Mouse (Mus musculus): ENCODE data around the gene Cadm3. TPM values are rescaled to one million over a fixed set of nuclear protein-coding genes. Genes with fewer than 3 reads are reported as not detected.

The Cadm3 gene
- polyA plus RNA-seq (2012), result not detected in 2 replicates

DNA sequence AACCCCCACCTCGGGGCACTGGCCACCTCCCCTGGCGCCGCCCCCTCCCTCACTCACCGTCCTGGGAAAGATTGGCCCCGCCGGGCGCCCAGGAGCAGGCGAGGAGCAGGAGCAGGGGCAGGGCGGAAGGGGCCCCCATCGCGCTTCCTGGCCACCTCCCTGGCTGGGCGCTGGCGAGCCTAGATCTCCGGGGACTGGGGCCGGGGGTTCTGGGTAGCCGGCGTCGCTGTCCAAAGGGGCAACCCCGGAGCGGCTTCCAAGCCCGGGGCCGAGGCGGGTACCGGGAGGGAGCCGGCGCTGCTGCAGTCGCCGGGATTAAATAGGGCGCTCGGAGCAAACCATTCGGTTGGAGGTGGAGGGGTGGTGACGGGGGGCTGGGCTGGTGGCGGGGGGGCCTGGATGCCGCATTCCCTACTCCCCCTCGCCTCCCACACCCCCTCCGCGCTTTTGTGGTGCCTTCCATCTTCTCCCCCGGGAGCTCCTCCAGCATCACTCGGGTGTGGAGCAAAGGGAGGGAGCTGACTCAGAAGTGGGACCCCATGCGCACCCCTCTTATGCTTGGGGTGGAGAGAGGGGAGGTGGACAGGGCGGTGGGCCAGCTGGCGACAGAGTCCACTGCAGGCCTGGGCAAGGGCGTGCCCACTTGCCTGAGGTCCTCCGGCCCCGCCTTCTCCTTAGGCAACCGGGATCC lies at the start of gene Cadm3:
Cadm3 (minus strand) TSS at position 340 of the 691 bp plus-strand sequence.
- no peak for TF ChIP-seq GATA1 (IDR thresholded peaks at IDR 0.05; ENCODE audit: low read length)

DNA sequence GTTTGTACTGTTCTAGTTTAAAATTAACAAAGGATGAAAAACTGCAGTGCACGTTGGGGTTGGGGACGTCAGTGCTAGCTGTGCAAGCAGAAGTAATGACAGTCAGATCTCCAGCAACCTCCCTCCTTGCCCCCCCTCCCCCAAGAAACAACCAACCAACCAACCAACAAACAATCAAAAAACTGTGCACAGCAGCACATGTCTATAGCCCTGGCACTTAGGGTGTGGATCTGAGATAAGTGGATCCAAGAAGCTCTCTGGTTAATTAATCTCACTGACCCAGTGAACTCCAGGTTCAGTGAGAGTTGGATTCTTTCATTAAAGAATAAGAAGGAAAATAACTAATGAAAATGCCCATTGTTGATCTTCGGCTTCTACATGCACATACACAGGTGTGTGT lies 47.1 kb upstream of the Cadm3 start:
- no peak for TF ChIP-seq GATA1 (IDR thresholded peaks at IDR 0.05; ENCODE audit: low read length)

DNA sequence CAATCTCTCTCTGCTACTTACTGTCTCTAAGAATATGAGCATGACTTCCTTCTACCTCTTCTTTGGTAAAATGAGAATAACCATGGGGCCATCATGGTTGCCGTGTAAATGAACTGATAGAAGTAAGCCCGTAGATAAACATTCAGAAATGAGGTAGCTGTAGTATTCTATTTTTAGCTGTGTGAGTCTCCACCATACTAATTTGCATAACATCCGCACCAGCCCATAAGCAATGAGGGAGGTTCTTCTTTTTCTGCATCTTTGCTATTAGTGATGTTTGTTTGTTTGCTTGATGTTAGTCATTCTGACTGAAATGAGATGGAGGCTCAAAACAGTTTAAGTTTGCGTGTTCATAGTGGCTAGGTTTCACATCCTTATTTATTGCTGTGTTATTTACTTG lies 44.4 kb upstream of the Cadm3 start:
- no peak for TF ChIP-seq GATA1 (IDR thresholded peaks at IDR 0.05; ENCODE audit: low read length)

DNA sequence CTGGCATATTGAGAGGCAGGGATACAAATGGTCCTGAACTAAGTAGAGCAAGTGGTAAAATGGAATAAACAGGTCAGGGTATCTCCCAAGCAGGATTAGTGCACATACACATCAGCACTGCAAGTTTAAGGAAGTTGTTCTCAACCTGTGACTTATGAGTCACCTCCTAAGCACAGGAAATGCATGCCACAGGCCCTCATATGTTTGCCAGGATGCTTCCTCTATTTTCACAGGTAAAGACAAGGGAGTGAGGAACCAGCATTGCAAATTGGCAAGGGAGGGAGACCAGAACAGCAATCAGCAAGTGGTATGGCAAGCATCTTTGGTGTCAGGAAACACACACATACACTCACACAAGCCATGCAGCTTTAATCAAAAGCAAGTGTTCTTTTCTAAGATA lies 41.6 kb upstream of the Cadm3 start:
- TF ChIP-seq GATA1 (IDR thresholded peaks at IDR 0.05; ENCODE audit: low read length), result no peak

DNA sequence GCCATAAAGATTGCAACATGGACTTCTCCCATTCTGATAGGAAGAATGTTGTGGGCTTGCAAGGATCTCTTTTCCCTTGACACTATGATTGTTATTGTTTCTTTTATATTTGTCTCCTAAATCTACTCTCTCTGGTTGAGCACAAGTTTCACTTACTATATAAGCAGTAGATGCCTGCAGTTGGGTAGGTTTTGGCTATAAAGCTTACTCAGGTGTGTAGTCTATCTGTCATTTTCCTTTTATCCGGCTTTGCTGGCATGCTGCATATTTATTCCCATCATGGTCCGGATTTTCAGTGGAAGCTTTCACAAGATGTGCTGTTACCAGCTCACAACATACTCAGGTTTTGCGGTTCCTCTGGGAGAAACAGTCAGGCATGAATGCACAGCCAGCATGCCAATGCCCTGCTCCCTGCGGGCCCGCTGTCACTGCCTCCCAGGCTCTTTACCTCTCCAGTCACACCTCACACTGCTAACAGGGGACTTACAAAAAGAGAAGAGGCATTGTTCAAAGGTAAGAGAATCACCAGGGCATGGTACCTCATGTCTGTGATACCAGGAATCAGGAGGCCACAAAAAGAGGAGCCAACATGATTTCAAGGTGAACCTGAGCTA lies 37.3 kb upstream of the Cadm3 start:
- no peak for TF ChIP-seq GATA1 (IDR thresholded peaks at IDR 0.05; ENCODE audit: low read length)

DNA sequence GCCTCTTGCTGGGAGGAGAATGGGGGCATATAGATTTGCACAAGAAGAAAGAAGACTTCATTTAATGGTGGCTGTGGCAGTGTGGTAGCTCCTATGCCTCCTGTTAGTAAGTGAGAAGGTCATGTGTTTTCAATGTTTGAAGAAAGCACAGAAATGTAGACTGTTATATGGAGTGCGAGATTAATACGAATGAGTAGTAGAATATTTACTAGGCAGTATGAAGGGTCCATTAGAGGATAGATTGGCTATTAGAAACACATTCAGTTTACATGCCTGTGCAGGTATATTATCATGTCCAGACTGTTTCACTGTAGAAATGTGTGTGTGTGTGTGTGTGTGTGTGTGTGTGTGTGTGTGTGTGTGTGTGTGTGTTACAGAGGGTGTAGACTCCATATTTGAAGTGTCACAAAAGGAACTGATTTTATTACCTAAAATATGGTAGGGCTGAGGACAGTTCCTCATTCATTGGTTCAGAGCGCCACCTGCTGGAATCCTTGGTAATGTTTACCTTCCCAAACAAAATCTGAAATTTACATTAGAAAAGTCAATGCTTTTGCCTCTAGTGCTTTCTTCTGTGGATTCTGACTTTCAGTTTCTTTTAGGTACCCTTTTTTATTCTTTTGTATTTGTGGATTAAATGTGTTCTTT lies 31.0 kb upstream of the Cadm3 start:
- TF ChIP-seq GATA1 (IDR thresholded peaks at IDR 0.05; ENCODE audit: low read length), result no peak

DNA sequence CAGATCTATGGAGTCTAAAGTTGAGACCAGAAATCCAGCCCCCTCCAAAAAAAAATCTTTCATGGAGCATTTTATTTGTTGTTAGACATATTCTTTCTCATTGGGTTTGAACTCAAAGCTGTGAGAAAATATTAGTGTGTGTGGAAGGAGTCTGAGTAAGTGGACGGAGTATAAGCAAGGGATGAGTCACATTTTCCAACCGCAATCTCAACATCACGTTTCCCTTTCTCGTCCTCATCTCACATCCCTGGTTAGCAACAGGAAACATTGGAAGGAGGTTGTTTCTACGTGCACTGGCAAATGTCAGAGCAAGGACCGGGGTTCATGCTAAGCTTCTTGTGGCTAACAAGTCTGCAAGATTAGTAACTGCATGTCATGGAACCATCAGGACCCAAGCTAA lies 24.3 kb upstream of the Cadm3 start:
- TF ChIP-seq GATA1 (IDR thresholded peaks at IDR 0.05; ENCODE audit: low read length), result no peak

DNA sequence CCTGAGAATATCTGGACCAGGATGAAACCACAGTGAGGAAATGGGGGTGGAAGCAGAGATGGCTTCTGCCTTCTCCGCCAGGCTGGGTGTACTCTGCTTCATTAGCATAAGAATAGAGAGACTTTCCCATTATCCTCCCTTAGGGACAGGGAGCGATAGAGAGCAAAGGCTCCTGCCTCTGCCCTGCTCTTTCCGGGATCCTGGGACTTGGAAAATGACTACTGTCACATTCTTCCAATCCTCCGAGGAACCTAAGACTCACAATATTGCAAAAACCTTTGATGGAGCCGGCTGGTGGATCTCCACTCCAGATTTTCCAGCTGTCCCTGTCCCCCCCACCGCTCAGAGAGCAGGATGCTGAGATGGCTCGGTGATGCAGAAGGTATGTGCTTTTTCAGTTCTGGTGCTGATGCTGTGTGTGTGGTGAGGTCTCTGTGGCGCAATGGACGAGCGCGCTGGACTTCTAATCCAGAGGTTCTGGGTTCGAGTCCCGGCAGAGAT lies 22.5 kb upstream of the Cadm3 start:
- TF ChIP-seq GATA1 (IDR thresholded peaks at IDR 0.05; ENCODE audit: low read length), result no peak

DNA sequence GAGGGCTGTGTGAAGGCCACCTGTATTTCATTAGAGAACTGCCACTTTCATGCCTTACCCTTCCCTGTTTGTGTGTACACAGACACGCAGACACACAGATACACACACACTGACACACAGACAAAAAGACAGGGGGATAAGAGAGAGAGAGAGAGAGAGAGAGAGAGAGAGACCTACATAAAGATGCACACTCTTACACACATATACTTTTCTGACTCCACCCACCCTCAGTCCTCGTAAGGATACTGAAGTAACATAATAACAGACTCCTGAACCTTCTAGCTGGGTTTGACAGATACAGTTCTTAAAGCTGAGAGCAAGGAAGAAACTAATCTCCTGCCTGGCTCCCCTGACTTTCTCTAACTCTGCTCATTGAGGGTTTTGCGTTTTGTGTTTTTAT lies 21.9 kb upstream of the Cadm3 start:
- no peak for TF ChIP-seq GATA1 (IDR thresholded peaks at IDR 0.05; ENCODE audit: low read length)

DNA sequence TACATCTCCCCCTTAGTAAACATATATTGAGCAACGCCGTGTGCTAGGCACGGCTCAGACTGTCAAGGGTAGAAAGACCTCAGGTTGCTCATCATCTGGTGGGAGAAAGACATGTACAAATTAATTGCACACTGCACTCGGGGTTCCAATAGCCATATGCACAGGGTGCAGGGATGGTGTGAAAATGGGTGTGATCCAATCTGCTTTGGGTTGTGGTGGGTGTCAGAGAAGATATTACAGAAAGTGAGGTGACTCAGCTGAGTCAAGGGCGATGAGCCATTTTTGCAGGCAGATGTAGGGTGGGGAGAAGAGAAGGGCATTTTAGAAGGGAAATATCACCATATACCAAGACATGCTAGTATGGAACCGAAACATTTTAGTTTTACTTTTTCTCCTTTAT lies 13.9 kb upstream of the Cadm3 start:
- TF ChIP-seq GATA1 (IDR thresholded peaks at IDR 0.05; ENCODE audit: low read length), result no peak

DNA sequence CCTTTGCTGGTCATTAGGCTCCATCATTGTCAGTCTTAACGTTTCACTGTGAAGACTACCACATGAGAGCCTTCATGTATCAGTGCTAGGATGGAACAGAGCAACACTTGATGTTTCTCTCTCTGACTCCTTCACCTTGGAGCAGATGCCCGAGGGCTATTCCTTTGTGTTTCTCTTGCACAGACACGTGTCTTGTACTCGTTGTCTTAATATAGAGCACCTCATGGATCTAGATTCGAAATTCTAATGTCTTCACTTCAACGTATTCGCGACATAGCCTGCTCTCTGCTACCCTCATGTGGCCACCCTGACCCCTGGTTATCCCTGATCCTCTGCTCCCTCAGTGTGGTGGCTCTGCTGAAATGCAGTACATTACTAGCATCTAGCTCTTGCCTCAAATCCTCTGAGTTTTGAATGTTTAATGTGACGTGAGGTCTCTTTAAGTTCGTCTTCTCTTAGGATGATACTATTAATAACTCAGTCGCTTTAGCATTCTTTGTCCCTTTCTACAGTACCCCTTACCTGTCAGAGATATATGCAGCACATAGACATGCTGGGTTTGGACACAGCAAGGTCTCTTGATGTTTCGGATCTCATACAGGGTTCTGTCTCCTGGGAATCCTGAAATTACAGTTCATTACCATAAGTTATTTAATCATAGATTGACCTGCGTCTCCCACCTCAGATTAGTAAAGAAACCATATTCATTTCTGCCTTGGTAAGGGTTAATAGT lies 10.1 kb upstream of the Cadm3 start:
- TF ChIP-seq GATA1 (IDR thresholded peaks at IDR 0.05; ENCODE audit: low read length), result no peak

DNA sequence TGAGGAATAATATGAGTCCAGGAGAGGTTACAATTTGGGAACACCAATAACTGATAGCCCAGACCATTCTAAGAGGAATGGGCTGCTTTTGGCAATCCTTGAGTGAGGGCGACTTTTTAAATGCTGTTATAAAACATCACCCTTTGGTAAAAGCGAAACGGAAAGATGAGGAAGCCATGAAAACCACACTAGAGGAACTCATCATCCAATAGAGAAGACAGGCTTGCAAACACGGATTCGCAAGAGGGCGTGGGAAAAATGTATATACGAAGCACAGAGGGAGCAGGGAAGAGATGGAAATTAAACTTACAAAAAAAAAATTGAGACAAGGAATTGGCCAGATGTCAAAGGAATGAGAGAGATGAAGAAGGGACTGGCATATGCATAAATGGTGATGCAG lies 6.5 kb upstream of the Cadm3 start:
- no peak for TF ChIP-seq GATA1 (IDR thresholded peaks at IDR 0.05; ENCODE audit: low read length)

DNA sequence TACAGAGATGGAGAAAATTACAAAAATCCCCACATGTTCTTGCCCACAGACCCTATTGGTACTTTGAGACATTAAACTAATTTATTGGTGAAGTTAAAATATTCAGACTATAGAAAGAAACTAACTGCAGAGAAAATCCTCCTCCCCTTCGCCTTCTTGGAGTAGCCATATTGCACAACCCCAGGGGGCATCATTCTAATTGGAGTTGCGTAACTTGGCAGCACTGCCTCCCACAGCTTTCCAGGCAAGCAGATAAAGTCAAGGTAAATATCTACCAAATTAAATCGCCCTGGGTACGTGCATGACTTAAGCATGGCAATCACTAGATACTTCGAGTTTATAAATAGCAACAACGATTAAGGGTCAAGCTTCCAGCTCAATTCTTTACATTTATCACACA lies 4.1 kb upstream of the Cadm3 start:
- TF ChIP-seq GATA1 (IDR thresholded peaks at IDR 0.05; ENCODE audit: low read length), result no peak

DNA sequence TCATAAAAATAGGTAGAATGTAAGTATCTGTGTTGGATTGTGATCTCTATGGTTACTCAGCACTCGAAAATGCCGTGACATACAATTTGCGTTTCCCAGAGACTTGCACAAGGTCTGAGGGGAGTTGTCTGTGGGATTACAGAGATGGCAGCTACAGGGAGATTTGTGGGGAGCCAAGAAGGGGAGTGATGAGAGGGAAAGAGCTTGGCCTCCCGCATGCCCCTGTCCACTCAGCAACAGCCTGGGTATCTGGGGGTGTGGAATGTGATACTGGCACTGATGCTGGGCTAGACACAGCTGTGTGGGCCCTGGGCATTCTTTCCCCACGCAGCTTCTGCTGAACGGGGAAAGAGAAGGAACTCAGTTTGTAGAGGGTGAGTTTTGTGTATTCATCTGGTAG lies 3.0 kb upstream of the Cadm3 start:
- TF ChIP-seq GATA1 (IDR thresholded peaks at IDR 0.05; ENCODE audit: low read length), result no peak

DNA sequence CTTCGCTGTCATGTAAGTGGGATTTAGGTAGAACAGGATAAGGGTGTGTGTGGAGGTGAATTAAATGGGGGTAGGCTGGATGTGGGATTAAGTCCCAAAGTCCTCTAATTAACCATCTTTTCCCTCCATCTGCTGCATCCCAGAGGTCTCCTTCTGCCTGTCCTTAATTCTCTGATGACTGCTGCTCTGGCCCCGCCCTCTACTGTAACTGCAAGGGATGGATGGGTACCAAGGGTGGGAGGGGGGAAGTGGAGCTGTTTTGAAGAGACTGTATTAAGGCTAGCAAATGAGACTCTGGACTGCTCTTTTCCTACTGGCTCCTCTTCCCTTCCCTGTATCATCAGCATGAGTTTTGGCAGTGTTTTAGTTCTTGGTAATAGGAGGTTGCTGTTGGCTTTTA lies 2.1 kb upstream of the Cadm3 start:
- TF ChIP-seq GATA1 (IDR thresholded peaks at IDR 0.05; ENCODE audit: low read length), result no peak

DNA sequence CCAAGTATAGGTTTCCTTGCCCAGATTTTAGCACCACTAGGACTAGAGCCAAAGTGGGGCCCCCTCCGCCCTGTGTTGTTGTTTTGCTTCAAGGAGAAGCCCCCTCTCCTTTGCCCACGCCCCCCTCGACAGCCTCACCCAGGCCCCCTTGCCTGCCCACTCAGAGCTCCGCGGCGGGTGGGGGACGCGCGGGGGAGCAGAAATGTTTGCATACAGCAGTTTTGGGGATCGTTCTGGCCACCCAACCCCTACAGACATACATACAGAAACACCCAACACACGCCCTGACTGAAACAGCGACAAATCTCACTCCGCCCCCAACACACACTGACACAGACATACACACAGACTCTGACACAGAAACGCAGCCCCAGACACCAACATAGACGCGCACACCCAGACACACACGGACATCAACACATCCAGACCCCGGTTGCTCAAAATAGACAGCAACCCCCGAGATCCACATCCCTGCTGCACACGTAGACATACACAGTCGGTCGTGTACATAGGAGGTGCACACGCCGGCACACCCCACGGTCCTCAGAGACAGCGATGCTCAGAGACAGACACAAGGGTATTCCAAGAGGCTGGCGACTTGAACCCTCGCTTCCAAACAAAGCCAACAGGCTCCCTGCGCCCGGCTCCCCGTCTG lies 667 bp downstream of the Cadm3 start:
- no peak for TF ChIP-seq GATA1 (IDR thresholded peaks at IDR 0.05; ENCODE audit: low read length)
